Mouse (Mus musculus): ENCODE measurements around the gene Gatd1. TPM values are rescaled to one million over a fixed set of nuclear protein-coding genes. Genes with fewer than 3 reads are reported as not detected.
"Not testable (repeated sequence)": the region's sequence is repeated elsewhere in the genome, so short reads cannot be mapped to it uniquely, and the experiment has no call there.

Gene Gatd1
- polyA plus RNA-seq, 1 experiment from 2014 or later, result 8.0 TPM

DNA sequence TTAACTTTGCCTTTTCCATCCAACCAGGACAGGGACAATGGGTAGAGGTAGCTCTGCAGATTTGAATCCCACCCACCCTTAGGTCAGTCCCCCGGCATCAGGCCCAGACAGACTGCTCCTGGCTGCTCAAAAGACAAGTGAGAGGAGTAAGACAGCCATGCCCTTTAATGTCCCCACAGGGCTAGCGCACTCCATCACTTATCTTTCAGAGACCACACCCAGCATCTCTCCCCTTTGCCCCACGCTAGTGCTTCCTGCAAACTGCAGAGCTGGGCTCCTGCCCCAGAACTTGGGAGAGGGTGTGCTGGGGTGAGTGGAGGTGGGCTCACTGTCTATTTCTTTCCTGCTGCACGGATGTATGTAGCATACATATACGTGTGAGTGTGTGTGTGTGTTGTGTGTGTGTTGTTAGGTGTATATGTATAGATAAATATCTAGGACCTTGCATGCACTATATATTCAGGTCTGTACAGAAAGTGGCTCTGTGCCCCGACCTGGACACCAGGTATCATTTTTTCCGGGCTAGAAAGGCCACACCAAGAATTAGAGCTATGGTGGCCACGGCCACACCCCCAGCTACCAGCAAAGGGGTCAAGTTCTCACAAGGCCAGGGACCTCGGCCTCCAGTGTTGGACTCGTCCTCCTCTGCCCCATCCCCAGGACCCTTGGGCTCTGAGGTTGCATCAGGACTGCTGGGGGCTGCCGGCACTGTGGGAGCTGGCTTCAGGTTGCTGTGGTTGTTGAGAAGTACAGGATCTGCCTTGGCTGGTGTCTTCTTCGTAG is 13.2 kb upstream of the Gatd1 start:
- no peaks in the 10 kb centered on the region for H3K79me2 ChIP-seq (ENCODE audit: inconsistent target)
- 90% methylated on average over 12 of the region's 12 CpGs for WGBS (ENCODE audit: missing documents)
- H3K27ac ChIP-seq, result no peak overlapping the region
- H3K4me3 ChIP-seq (ENCODE audit: inconsistent target), result no peak overlapping the region
- peaks cover 19% of the 10 kb centered on the region for H3K36me3 ChIP-seq (ENCODE audit: inconsistent target)

DNA sequence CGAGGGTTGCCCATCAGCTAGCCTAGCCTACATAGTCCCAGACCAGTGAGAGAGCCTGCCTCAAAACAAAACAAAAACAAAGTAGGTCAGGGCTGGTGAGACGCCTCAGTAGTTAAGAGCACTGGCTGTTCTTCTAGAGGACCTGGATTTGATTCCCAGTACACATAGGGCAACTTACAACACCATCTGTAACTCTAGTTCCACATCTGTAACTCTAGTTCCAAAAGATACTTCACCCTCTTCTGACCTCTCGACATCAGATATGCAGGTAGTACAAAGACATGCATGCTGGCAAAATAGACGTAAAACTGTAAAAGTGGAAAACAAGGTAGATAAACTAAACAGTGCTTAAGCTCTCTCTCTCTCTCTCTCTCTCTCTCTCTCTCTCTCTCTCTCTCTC is 9.9 kb upstream of the Gatd1 start:
- H3K79me2 ChIP-seq (ENCODE audit: inconsistent target), result no peaks in the 10 kb centered on the region
- H3K36me3 ChIP-seq (ENCODE audit: inconsistent target), result no peaks in the 10 kb centered on the region
- H3K27ac ChIP-seq, result no peak overlapping the region
- no peak overlapping the region for H3K4me3 ChIP-seq (ENCODE audit: inconsistent target)
- WGBS (ENCODE audit: missing documents), result 89% methylated on average over 4 of the region's 4 CpGs

DNA sequence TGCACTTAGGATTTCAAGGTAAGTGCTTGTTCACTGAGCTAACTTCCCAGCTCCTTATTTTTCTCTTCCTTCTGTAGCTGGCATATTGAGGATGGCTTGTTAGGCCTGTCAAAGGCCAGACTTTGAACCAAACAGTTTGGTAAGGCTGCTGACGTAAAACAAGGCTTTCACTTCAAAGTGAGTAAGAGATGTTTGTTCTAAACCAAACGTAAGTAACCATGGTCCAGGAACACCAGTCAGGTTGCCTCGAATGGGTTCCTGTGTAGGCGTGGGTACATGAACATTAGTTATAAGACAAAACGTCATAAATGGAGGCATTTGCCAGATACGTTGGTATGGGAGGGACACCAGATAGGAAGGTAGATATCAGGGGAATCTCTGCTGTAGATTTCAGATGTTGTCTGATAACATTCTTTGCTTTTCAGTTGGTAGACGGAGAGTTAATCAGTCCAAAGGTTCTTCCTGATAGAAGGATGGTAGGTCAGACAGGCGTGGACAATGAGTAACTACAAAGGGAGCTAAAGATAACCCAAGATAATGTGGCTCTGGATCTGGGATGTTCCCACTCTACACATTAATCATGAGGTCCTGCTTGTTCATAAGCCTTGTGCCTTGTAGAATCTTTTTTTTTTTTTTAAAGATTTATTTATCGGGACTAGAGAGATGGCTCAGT is 6.2 kb upstream of the Gatd1 start:
- H3K36me3 ChIP-seq (ENCODE audit: inconsistent target), result no peaks in the 10 kb centered on the region
- no peak overlapping the region for H3K4me3 ChIP-seq (ENCODE audit: inconsistent target)
- H3K79me2 ChIP-seq (ENCODE audit: inconsistent target), result no peaks in the 10 kb centered on the region
- 96% methylated on average over 9 of the region's 9 CpGs for WGBS (ENCODE audit: missing documents)
- no peak overlapping the region for H3K27ac ChIP-seq

DNA sequence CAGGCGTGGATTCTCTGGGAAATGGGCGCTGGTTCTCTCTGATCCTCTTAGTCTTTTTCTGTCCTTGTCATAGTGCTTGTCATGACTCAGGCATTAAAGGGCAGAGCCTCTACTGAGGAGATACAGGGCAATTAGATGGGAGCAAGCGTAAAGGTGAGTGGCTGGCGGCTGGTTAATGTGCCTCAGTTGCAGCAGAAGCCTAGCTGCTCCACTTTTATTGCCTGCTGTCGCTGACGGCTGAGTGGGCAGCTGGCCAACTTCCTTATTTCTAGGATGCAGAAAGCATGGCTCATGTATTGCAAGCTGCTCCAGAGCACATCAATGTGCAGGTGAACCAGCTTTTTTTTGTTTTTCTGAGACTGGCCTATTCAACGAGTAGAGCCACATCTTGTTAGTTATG is 5.0 kb upstream of the Gatd1 start:
- H3K27ac ChIP-seq, result no peak overlapping the region
- 42% methylated on average over 7 of the region's 7 CpGs for WGBS (ENCODE audit: missing documents)
- no peaks in the 10 kb centered on the region for H3K79me2 ChIP-seq (ENCODE audit: inconsistent target)
- H3K4me3 ChIP-seq (ENCODE audit: inconsistent target), result no peak overlapping the region
- no peaks in the 10 kb centered on the region for H3K36me3 ChIP-seq (ENCODE audit: inconsistent target)

DNA sequence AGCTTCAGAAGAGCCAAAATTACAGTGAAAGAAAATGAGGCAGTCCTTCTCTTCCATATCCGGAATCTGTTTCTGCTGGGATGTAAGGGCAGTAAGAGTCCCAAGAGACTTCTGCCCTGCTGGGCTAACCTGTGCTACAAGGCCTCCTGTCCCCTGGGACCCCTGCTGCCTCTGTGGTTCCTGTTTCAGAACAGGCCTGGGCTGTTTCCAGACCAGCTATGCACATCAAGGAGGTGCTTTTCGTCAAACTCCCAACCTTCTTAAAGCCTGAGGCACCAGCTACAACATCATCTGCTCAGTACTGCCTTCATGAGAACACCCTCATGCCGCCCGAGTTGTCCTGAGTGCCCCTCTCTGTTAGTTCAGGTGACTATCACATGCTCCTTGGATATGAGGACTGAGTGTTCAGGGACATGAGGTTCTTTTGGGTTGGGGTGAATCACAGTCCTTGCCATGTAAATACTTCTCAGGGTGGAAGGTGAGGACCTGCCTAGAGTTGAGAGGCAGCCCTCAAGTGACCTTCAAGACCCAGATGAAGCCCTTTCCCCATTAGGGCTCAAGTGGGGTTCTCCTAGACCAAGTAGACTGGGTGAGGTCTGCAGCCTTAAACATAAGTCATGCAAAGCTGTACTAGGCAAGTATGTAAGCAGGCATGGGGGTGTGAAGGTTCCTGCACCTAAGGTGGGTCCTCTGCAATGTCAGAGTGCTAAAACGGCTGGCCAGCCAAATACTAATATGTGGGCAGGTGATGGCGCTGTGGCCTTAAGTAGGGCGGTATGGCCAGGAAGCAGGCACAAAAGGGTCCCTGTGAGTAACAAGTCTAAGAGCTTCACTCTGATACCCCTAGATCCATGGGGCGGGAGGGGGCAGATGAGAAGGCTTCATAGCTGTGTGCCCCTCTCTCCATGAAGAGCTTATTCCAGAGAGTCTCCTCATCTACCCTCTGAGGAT is 4.1 kb upstream of the Gatd1 start:
- Histone ChIP-seq H3K4me3 (ENCODE audit: inconsistent target) (no peak overlapping the region), H3K36me3 (ENCODE audit: inconsistent target) (no peaks in the 10 kb centered on the region), H3K79me2 (ENCODE audit: inconsistent target) (peaks cover 8% of the 10 kb centered on the region), H3K27ac (no peak overlapping the region)
- WGBS (ENCODE audit: missing documents), result 84% methylated on average over 6 of the region's 8 CpGs

DNA sequence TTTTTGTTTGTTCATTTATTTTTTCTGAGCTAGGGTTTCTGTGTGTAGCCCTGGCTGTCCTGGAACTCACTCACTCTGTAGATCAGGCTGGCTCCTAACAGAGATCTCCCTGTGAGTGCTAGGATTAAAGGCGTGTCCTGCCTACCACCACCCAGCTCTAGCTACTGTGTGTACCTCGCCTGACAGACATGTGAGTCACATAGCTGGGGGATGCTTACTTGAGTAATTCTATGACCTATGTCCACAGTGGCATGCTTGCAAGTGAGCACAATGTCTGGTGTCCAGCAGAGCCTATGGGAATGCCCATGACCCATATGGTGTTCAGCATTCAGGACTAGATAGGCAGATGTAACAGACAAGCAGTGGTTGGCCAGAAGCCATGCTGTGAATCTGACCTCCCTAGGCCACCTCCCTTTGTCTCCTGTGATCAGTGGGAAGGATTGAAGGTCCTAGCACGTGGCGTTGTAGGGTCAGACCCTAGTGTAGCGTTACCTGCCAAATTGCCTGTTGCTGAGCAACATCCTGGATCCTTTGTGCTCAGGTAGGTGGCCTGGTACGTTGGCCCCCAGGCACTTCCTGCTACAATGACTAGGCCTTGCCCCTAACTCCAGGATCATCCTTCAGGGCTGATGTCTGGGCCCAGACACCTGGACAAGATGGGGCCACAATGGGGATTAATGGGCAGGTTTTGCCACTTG is 2.4 kb upstream of the Gatd1 start:
- H3K79me2 ChIP-seq (ENCODE audit: inconsistent target), result peaks cover 20% of the 10 kb centered on the region
- H3K27ac ChIP-seq, result no peak overlapping the region
- no peaks in the 10 kb centered on the region for H3K36me3 ChIP-seq (ENCODE audit: inconsistent target)
- H3K4me3 ChIP-seq (ENCODE audit: inconsistent target), result no peak overlapping the region
- WGBS (ENCODE audit: missing documents), result 92% methylated on average over 6 of the region's 6 CpGs

DNA sequence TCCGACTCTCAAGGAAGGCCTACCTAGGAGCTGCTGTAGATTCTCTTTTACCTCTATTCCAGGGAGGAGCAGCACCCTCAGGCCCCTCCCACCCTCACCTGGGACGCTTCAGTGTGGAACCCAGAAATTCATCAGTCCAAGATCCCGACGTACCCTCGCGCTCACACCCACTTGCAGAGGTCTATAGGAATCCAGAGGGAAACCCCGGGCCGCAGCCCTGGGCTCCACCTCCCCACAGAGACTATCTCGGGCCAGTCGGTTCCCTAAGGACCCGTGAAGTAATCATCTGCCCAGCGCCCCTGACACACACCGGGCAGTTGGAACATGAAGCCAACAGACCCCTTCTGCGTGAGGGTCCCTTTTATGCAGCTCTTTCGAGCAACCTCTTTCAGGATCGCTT is 605 bp downstream of the Gatd1 start:
- peak overlapping the region; percentile 94 for H3K4me3 ChIP-seq (ENCODE audit: inconsistent target)
- peak overlapping the region; percentile 63 for H3K27ac ChIP-seq
- 2% methylated on average over 15 of the region's 16 CpGs for WGBS (ENCODE audit: missing documents)
- H3K79me2 ChIP-seq (ENCODE audit: inconsistent target), result peaks cover 20% of the 10 kb centered on the region
- peaks cover 22% of the 10 kb centered on the region for H3K36me3 ChIP-seq (ENCODE audit: inconsistent target)

DNA sequence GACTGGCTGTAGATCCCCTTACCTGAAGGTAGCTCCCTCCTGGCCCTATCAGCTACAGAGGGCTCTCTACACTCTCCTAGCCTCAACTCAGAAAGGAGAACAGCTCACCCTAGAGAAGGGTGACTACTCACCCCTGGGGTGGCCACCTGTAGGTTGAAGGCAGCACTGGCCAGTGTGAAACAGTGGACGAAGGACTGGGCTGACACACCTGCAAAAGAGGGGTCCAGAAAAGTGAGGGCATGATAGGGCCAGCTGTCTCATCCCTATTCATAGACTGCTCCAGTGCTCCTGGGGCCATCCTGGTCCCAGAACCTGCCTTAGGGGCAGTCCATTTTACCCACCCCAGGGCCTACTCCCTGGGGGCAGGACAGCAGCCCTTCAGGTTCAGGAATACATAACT is 2.3 kb downstream of the Gatd1 start:
- Histone ChIP-seq H3K4me3 (ENCODE audit: inconsistent target) (no peak overlapping the region), H3K36me3 (ENCODE audit: inconsistent target) (peaks cover 28% of the 10 kb centered on the region), H3K79me2 (ENCODE audit: inconsistent target) (peaks cover 20% of the 10 kb centered on the region), H3K27ac (no peak overlapping the region)
- WGBS (ENCODE audit: missing documents), result 100% methylated on average over 1 of the region's 1 CpGs

DNA sequence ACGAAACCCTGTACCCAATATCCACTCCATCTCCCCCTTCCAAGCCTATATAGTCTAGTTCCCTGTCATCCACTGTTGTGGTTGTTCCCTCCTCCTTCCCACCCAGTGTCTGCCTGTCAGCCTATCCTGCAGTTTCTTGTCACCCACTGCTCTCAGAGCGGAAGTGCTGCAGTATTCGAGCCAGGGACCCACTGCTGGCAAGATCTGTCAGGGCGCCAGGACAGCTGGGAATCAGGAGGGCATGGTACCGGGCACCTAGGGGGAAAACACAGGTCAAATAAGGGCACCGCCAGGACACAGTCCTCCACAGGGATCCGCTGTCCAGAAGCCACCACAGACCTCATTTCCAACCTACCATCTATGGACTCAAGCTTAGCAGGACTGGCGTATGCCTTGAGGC is 3.3 kb downstream of the Gatd1 start:
- 94% methylated on average over 8 of the region's 8 CpGs for WGBS (ENCODE audit: missing documents)
- no peak overlapping the region for H3K4me3 ChIP-seq (ENCODE audit: inconsistent target)
- peaks cover 20% of the 10 kb centered on the region for H3K79me2 ChIP-seq (ENCODE audit: inconsistent target)
- no peak overlapping the region for H3K27ac ChIP-seq
- H3K36me3 ChIP-seq (ENCODE audit: inconsistent target), result peaks cover 28% of the 10 kb centered on the region

DNA sequence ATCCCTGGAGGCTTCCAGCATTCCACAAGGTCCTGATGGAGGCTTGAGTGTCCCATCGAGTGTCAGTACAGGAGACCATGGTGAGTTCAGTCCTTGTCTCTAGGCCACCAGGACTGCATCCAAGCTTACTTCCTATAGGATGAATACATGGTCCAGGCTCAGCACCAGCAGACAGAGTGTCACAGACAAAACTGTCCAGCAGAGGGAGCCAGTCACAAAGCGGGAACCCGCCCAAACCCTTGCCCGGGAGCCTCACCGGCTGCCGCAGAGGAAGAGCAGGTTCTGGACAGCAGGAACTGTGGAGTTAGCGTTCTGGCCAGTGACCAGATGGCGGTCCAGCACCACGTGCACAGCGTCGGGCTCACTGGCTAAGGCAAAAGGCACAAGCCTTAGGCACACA is 5.1 kb downstream of the Gatd1 start:
- peaks cover 20% of the 10 kb centered on the region for H3K79me2 ChIP-seq (ENCODE audit: inconsistent target)
- WGBS (ENCODE audit: missing documents), result 14% methylated on average over 11 of the region's 11 CpGs
- H3K27ac ChIP-seq, result no peak overlapping the region
- no peak overlapping the region for H3K4me3 ChIP-seq (ENCODE audit: inconsistent target)
- H3K36me3 ChIP-seq (ENCODE audit: inconsistent target), result peaks cover 28% of the 10 kb centered on the region

DNA sequence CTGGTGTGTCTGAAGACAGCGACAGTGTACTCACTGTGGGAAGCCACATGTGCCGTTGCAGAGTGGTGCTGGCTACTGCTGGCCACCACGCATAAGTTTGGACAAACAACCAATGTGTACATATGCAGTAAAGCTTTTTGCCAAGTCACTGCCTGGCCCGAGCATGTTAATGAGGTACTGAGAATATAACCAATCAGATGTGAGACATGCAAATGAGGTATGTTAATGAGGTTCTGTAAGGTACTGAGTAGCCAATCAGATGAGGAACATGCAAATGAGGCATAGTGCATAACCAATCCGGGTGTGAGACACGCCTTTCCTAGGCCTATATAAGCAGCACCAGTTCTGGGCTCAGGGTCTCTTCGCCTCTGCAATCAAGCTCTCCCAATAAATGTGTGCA is 6.3 kb downstream of the Gatd1 start:
- H3K79me2 ChIP-seq (ENCODE audit: inconsistent target); H3K27ac ChIP-seq; H3K4me3 ChIP-seq (ENCODE audit: inconsistent target): not testable (repeated sequence)
- peaks cover 33% of the 10 kb centered on the region for H3K36me3 ChIP-seq (ENCODE audit: inconsistent target)
- 90% methylated on average over 6 of the region's 7 CpGs for WGBS (ENCODE audit: missing documents)

DNA sequence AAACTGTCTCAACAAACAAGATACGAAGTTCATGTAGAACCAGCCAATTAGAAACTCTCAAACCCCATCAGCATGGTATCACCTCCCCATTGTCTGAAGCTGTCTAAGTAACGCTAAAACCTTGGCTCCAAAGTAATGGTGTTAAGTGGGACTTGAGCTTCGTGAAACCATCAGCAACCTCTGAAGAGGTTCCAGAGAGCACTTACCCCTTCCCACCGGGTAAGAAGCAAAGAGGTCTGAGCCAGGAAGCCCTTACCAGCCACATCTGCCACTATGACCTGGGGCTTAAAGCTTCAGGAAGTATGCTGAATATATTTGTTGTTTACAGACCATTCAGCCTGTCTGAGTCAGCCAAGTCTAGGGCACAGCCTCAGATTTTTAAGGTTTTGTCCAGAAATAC is 8.5 kb downstream of the Gatd1 start:
- Histone ChIP-seq H3K4me3 (ENCODE audit: inconsistent target) (no peak overlapping the region), H3K79me2 (ENCODE audit: inconsistent target) (no peaks in the 10 kb centered on the region), H3K36me3 (ENCODE audit: inconsistent target) (peaks cover 49% of the 10 kb centered on the region), H3K27ac (no peak overlapping the region)
- 83% methylated on average over 4 of the region's 4 CpGs for WGBS (ENCODE audit: missing documents)

DNA sequence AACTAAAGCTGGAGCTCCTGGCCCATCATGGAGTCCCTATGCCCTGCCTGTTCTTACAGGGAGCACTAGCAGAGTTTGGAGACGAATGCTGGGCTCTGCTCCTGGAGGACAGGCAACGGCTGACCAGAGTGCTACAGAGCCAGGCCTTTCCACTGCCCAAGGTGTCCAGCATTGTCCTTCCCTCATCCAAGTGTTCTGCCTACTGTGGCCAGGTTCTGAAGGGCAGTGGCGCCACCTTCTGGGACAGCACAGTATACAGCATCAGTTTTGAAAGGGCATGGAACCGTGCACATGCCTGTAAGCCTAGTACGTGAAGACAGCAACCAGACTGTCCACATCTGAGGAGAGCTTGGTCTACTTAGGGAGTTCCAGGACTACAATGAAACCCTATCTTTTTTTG is 10.6 kb downstream of the Gatd1 start:
- H3K36me3 ChIP-seq (ENCODE audit: inconsistent target), result peaks cover 52% of the 10 kb centered on the region
- peaks cover 5% of the 10 kb centered on the region; the same call in 1 of the 2 replicates for H3K79me2 ChIP-seq (ENCODE audit: inconsistent target)
- no peak overlapping the region for H3K4me3 ChIP-seq (ENCODE audit: inconsistent target)
- H3K27ac ChIP-seq, result no peak overlapping the region
- WGBS (ENCODE audit: missing documents), result 45% methylated on average over 5 of the region's 5 CpGs

DNA sequence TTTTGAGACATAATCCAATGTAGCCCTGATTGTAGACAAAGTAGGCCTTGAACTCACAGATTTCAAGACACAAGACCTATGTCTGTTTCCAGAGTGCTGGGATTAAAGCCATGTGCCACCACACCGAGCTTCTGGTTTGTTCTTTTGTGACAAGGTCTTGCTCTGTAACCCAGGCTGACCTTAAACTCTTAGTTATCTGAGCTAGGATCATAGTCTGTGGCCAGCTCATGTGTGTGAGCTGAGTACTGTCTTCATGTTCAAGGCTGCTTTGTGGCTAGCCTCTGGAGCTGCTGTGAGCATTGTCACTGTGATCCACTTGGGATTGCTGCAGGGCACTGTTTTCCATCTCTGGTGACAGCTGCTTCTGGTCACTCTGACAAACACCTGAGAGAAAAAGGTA is 18.6 kb downstream of the Gatd1 start:
- 82% methylated on average over 1 of the region's 1 CpGs for WGBS (ENCODE audit: missing documents)
- Histone ChIP-seq H3K27ac (no peak overlapping the region), H3K79me2 (ENCODE audit: inconsistent target) (peaks cover 67% of the 10 kb centered on the region), H3K4me3 (ENCODE audit: inconsistent target) (no peak overlapping the region), H3K36me3 (ENCODE audit: inconsistent target) (peaks cover 46% of the 10 kb centered on the region)

Measured in macrophage (primary cell).